Mouse (Mus musculus) adrenal gland, adult 2 months (tissue): ENCODE data around the gene Olfr347. TPM values are rescaled to one million over a fixed set of nuclear protein-coding genes. Genes with fewer than 3 reads are reported as not detected.

Source experiments
- DNase-seq: peaks from one replicate; pipeline ENCODE4 v3.0.0; 2021
- long read RNA-seq: library from polyadenylated mRNA; stranded (forward); transcript quantifications from one replicate; pipeline ENCODE4 v2.0.0, GENCODE M21; 2021
- polyA plus RNA-seq: library from polyadenylated mRNA; depleted of rRNA; stranded (reverse); fragments of >200 nt; gene quantifications from 2 replicates; pipeline ENCODE4 v1.2.3, GENCODE M21; 2012; rRNA removed
- total RNA-seq, 2 experiments: library from RNA; stranded (reverse); gene quantifications; 2 replicates each; pipeline ENCODE4 v1.2.3; 2021

The Olfr347 gene
- total RNA-seq (not detected), polyA plus RNA-seq (not detected in 2 replicates)
- long read RNA-seq = 0 reads

GRCm38 (mm10) chr2:36731602-36732001, at the start of gene Olfr347:
TSS of gene Olfr347 (plus strand) at chr2:36731902.
- no peak for DNase-seq

- no peak for DNase-seq
These were observed 46.2 kb upstream of the Olfr347 start, which contains the start of gene Olfr346 for GRCm38 (mm10) chr2:36685488-36685887. TSS of gene Olfr346 (plus strand) at chr2:36685788.

GRCm38 (mm10) chr2:36736226-36736625, 4.5 kb downstream of the Olfr347 start:
- no peak for DNase-seq

- DNase-seq = no peak
These were observed 52.3 kb downstream of the Olfr347 start, which contains the start of gene Olfr348 for GRCm38 (mm10) chr2:36783976-36784375. TSS of gene Olfr348 (plus strand) at chr2:36784276.

Other genes starting within 250 kb of the Olfr347 start
- not detected for gene Olfr341, start 249.4 kb upstream of the Olfr347 start, total RNA-seq
- gene Olfr341, start 249.4 kb upstream of the Olfr347 start, polyA plus RNA-seq = not detected in 2 replicates
- gene Olfr342, start 206.9 kb upstream of the Olfr347 start, total RNA-seq = not detected
- not detected in 2 replicates for gene Olfr342, start 206.9 kb upstream of the Olfr347 start, polyA plus RNA-seq
- not detected for gene Olfr344, start 165.2 kb upstream of the Olfr347 start, total RNA-seq
- gene Olfr344, start 165.2 kb upstream of the Olfr347 start, polyA plus RNA-seq = not detected in 2 replicates
- not detected for gene Olfr345, start 91.9 kb upstream of the Olfr347 start, total RNA-seq
- gene Olfr345, start 91.9 kb upstream of the Olfr347 start, polyA plus RNA-seq = not detected in 2 replicates
- not detected for gene Olfr346, start 46.1 kb upstream of the Olfr347 start, total RNA-seq
- gene Olfr346, start 46.1 kb upstream of the Olfr347 start, polyA plus RNA-seq = not detected in 2 replicates
- gene Olfr348, start 52.4 kb downstream of the Olfr347 start, total RNA-seq = not detected
- not detected in 2 replicates for gene Olfr348, start 52.4 kb downstream of the Olfr347 start, polyA plus RNA-seq
- not detected for gene Olfr50, start 58.6 kb downstream of the Olfr347 start, total RNA-seq
- gene Olfr50, start 58.6 kb downstream of the Olfr347 start, polyA plus RNA-seq = not detected in 2 replicates
- not detected for gene Olfr3, start 85.1 kb downstream of the Olfr347 start, total RNA-seq
- not detected in 2 replicates for gene Olfr3, start 85.1 kb downstream of the Olfr347 start, polyA plus RNA-seq
- not detected for gene Olfr350, start 114.4 kb downstream of the Olfr347 start, total RNA-seq
- not detected in 2 replicates for gene Olfr350, start 114.4 kb downstream of the Olfr347 start, polyA plus RNA-seq
- gene Olfr351, start 130.8 kb downstream of the Olfr347 start, total RNA-seq = not detected
- not detected in 2 replicates for gene Olfr351, start 130.8 kb downstream of the Olfr347 start, polyA plus RNA-seq
- not detected for gene Olfr352, start 136.6 kb downstream of the Olfr347 start, total RNA-seq
- gene Olfr352, start 136.6 kb downstream of the Olfr347 start, polyA plus RNA-seq = not detected in 2 replicates
- gene Olfr353, start 161.0 kb downstream of the Olfr347 start, total RNA-seq = not detected
- not detected in 2 replicates for gene Olfr353, start 161.0 kb downstream of the Olfr347 start, polyA plus RNA-seq
- not detected for gene Olfr354, start 173.8 kb downstream of the Olfr347 start, total RNA-seq
- not detected in 2 replicates for gene Olfr354, start 173.8 kb downstream of the Olfr347 start, polyA plus RNA-seq
- gene Olfr355, start 197.0 kb downstream of the Olfr347 start, total RNA-seq = not detected
- not detected in 2 replicates for gene Olfr355, start 197.0 kb downstream of the Olfr347 start, polyA plus RNA-seq
- gene Olfr356, start 205.2 kb downstream of the Olfr347 start, total RNA-seq = not detected
- not detected in 2 replicates for gene Olfr356, start 205.2 kb downstream of the Olfr347 start, polyA plus RNA-seq